Mouse (Mus musculus): ENCODE measurements around the gene Nono.

DNA sequence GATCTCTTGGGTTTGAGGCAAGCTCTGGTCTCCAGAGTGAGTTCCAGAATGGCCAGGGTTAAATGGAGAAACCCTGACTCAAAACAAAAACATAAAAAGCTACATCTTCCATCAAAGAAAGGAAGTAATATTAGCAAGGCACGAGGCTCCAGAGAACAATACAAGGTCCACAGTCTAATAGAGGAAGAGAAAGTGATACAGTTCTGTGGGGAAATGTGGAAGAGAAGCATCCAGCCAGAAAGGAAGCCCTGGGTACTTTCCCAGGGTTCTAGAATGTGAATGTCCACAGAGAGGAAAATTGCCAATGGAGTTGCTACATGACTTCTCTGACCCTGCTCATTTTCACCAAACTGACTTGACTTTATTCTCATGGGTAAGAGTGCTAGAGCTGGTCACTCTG lies 22.0 kb downstream of the Nono start:
- TF ChIP-seq POLR2A (IDR thresholded peaks at IDR 0.05; ENCODE audit: insufficient read length, low read depth) (no peak), POLR2AphosphoS2 (IDR thresholded peaks at IDR 0.05; ENCODE audit: insufficient read length, low read depth) (no peak), CEBPB (IDR thresholded peaks at IDR 0.05; ENCODE audit: insufficient read depth, poor library complexity, severe bottlenecking) (no peak)

Data from myocyte (in vitro differentiated cells).